8 mouse cellular contexts compared by ENCODE assay signal in the genomic region with DNA sequence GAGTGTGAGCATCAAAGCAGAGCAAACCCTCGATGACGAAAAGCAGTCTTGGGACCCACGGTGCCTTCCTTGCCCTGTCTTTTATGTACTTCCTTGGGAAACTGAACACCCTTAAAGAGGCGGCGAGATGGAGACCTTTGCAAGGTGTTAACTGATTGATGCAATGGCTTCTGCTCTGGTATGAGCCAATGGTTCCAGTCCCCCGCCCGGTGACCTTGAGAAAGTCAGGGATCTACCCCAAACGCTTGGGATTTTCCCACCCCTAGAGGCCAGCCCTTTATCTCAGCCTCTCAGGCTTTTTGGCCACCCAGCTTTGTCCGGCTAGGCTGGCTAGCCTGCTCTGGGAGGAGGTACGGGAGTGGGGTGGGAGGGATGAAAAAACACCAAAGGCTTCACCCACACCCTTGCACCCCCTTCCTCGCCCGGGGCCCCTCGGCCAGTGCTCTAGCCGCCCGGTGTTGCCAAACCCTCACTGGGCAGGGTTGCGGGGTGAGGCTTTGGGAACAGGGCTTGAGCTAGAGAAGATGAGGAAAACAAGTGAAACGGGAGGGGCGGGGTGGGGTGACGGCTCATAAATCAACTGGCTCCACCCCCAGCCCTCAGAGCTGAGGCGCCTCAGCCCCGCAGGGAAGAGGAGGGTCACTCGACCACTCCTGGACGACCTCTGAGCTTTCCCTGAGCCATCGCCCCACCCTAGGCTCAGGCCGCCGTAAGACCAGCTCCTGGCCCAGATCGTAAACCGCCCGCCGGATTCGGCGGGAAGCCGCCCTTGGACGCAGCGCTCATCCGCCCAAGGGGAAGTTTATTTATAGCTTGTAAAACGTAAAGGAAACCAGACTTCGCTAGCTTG.
A peak's percentile ranks its signal among the peaks of the same experiment; 100 is the strongest.
DNase-seq lines count a peak whose midpoint lies in the region; ATAC-seq and TF ChIP-seq lines count a peak whose summit lies in the region.

No protein-coding gene starts in this region.

- peak; percentile 58 for TF ChIP-seq POLR2A in CH12.LX (IDR thresholded peaks at IDR 0.05; ENCODE audit: low read depth, low read length)
- peak; percentile 74; the same call in 1 of the 2 replicates for TF ChIP-seq POLR2A in bone marrow, adult 2 months (IDR thresholded peaks at IDR 0.05; ENCODE audit: borderline replicate concordance, control insufficient read depth, low read depth, low read length)
- no peak for TF ChIP-seq POLR2A in liver, adult 2 months (IDR thresholded peaks at IDR 0.05; ENCODE audit: extremely low read depth, insufficient read depth, low read length)

- DNase-seq in CH12.LX (ENCODE audit: extremely low read depth): no peak
- peak; percentile 48 for DNase-seq in gastrocnemius, adult 18-20 months (ENCODE audit: low spot score)
- DNase-seq in hindbrain, embryonic 14.5 days (ENCODE audit: low spot score): no peak
- no peak for DNase-seq in liver, adult 2 months (ENCODE audit: extremely low read depth, low read depth, low spot score)
- DNase-seq in midbrain, postnatal 0 days (ENCODE audit: low spot score): no peak
- DNase-seq in thymus, postnatal 25 days: peak; percentile 57
- DNase-seq in left cerebral cortex, postnatal 14 days (ENCODE audit: low spot score in 2 of 2): no peak

- H3K9ac ChIP-seq in CH12.LX (ENCODE audit: insufficient read depth, low read depth): peak overlapping the region; percentile 86
- peak overlapping the region; percentile 67 for H3K9ac ChIP-seq in hindbrain, embryonic 14.5 days
- no peak overlapping the region; the same call in 1 of the 2 replicates for H3K9ac ChIP-seq in liver, adult 2 months (ENCODE audit: low read depth, low read length)
- no peak overlapping the region for H3K9ac ChIP-seq in midbrain, postnatal 0 days (replicated peaks; ENCODE audit: low read length, poor library complexity, severe bottlenecking)

- no peak for TF ChIP-seq CTCF in CH12.LX (conservative IDR thresholded peaks at IDR 0.05 in 1 of 2, IDR thresholded peaks at IDR 0.05 in 1 of 2; ENCODE audit: low read depth in 2 of 2, low read length in 2 of 2)
- TF ChIP-seq CTCF in bone marrow, adult 2 months (IDR thresholded peaks at IDR 0.05; ENCODE audit: control insufficient read depth, insufficient read depth, low read length): no peak
- TF ChIP-seq CTCF in liver, adult 2 months (IDR thresholded peaks at IDR 0.05; ENCODE audit: low read depth, low read length): no peak
- no peak for TF ChIP-seq CTCF in midbrain, postnatal 0 days (IDR thresholded peaks at IDR 0.05)

- TF ChIP-seq EP300 in CH12.LX (IDR thresholded peaks at IDR 0.05; ENCODE audit: low read length): no peak

- 7% methylated on average over 38 of the region's 38 CpGs for WGBS in bone marrow, adult 2 months
- 7% methylated on average over 35 of the region's 38 CpGs for WGBS in hindbrain, embryonic 14.5 days
- WGBS in liver, adult 2 months: 17% methylated on average over 34 of the region's 38 CpGs
- WGBS in midbrain, postnatal 0 days: 15% methylated on average over 34 of the region's 38 CpGs

- H3K4me2 ChIP-seq in CH12.LX (ENCODE audit: insufficient read depth, low read depth, poor library complexity, severe bottlenecking): peak overlapping the region; percentile 34
- H3K4me2 ChIP-seq in hindbrain, embryonic 14.5 days (replicated peaks): peak overlapping the region; percentile 79
- peak overlapping the region; percentile 60 for H3K4me2 ChIP-seq in midbrain, postnatal 0 days (ENCODE audit: low read depth, low read length, poor library complexity, severe bottlenecking)

- dilution Hi-C loops in CH12.LX (cut with MboI; ENCODE audit: extremely low pct_ligation_motif_present, extremely low pct_unique_long_range_greater_than_20kb, low sequenced_read_pairs): no loop called here

- in situ Hi-C loops in CH12.LX (cut with MboI; ENCODE audit: low pct_ligation_motif_present, low pct_unique_long_range_greater_than_20kb, low sequenced_read_pairs): loop anchor here (10.0 to 25.0 kb wide), 3 partner anchors 121 to 368 kb away; no protein-coding TSS in a partner anchor

- H3K4me1 ChIP-seq in CH12.LX (ENCODE audit: control insufficient read depth in 1 of 2, insufficient read depth in 2 of 2): peaks cover 17 to 31% of the 10 kb centered on the region in 2 experiments
- peaks cover 2% of the 10 kb centered on the region; the same call in 1 of the 2 replicates for H3K4me1 ChIP-seq in bone marrow, adult 2 months (ENCODE audit: control insufficient read depth, insufficient read depth, low read length)
- peaks cover 43% of the 10 kb centered on the region for H3K4me1 ChIP-seq in hindbrain, embryonic 14.5 days (replicated peaks; ENCODE audit: control insufficient read depth, insufficient read depth, low read length)
- peaks cover 3% of the 10 kb centered on the region; the same call in 1 of the 2 replicates for H3K4me1 ChIP-seq in liver, adult 2 months (ENCODE audit: control insufficient read depth, insufficient read depth, low read length)
- no peaks in the 10 kb centered on the region for H3K4me1 ChIP-seq in midbrain, postnatal 0 days (ENCODE audit: insufficient read depth, low read length)

- no peaks in the 10 kb centered on the region for H3K79me2 ChIP-seq in CH12.LX (replicated peaks; ENCODE audit: control insufficient read depth, extremely low read depth, insufficient read depth, poor library complexity, severe bottlenecking)
- H3K79me2 ChIP-seq in liver, adult 2 months (ENCODE audit: control insufficient read depth, insufficient read depth, low read length): no peaks in the 10 kb centered on the region

- intact Hi-C loops in left cerebral cortex, postnatal 14 days (cut with DNase I): loop anchor here (10.0 kb wide), 2 partner anchors 149 to 201 kb away; no protein-coding TSS in a partner anchor

- no peak for TF ChIP-seq RAD21 in CH12.LX (IDR thresholded peaks at IDR 0.05; ENCODE audit: low read depth, low read length)

- no peaks in the 10 kb centered on the region for H3K9me3 ChIP-seq in CH12.LX (replicated peaks; ENCODE audit: low read length)
- no peaks in the 10 kb centered on the region for H3K9me3 ChIP-seq in hindbrain, embryonic 14.5 days (ENCODE audit: control insufficient read depth, low read length)
- no peaks in the 10 kb centered on the region for H3K9me3 ChIP-seq in midbrain, postnatal 0 days (ENCODE audit: low read length)

- no peaks in the 10 kb centered on the region for H3K36me3 ChIP-seq in CH12.LX (replicated peaks in 1 of 2; ENCODE audit: control insufficient read depth in 1 of 2, insufficient read depth in 1 of 2, low read length in 1 of 2)
- H3K36me3 ChIP-seq in hindbrain, embryonic 14.5 days (replicated peaks; ENCODE audit: control insufficient read depth, insufficient read depth): no peaks in the 10 kb centered on the region
- no peaks in the 10 kb centered on the region for H3K36me3 ChIP-seq in liver, adult 2 months (ENCODE audit: control insufficient read depth, insufficient read depth, low read length)
- no peaks in the 10 kb centered on the region for H3K36me3 ChIP-seq in midbrain, postnatal 0 days (ENCODE audit: insufficient read depth, low read length)

- ATAC-seq in hindbrain, embryonic 14.5 days (ENCODE audit: low FRiP score): no peak; the same call in 1 of the 2 replicates
- ATAC-seq in midbrain, postnatal 0 days (ENCODE audit: low FRiP score): no peak

- peak overlapping the region; percentile 91 for H3K27ac ChIP-seq in CH12.LX (ENCODE audit: insufficient read depth, low read depth)
- H3K27ac ChIP-seq in bone marrow, adult 2 months (ENCODE audit: control insufficient read depth, insufficient read depth, low read depth, low read length, poor library complexity): peak overlapping the region; percentile 97
- H3K27ac ChIP-seq in hindbrain, embryonic 14.5 days: peak overlapping the region; percentile 93
- peak overlapping the region; percentile 46; the same call in 1 of the 2 replicates for H3K27ac ChIP-seq in liver, adult 2 months (replicated peaks; ENCODE audit: insufficient read depth, low read depth, low read length)
- peak overlapping the region; percentile 65 for H3K27ac ChIP-seq in midbrain, postnatal 0 days (ENCODE audit: low read depth, low read length)

- no peaks in the 10 kb centered on the region for H3K27me3 ChIP-seq in CH12.LX (replicated peaks)
- peaks cover 66% of the 10 kb centered on the region for H3K27me3 ChIP-seq in hindbrain, embryonic 14.5 days (ENCODE audit: control insufficient read depth, insufficient read depth, low read length)
- H3K27me3 ChIP-seq in liver, adult 2 months (ENCODE audit: control insufficient read depth, insufficient read depth, low read length): no peaks in the 10 kb centered on the region
- peaks cover 15% of the 10 kb centered on the region for H3K27me3 ChIP-seq in midbrain, postnatal 0 days (ENCODE audit: insufficient read depth, low read length)

- H3K4me3 ChIP-seq in CH12.LX (replicated peaks in 1 of 3; ENCODE audit: low read depth in 2 of 3, low read length in 2 of 3, poor library complexity in 1 of 3): peak overlapping the region in 2 of 3 experiments; percentile 50 to 61
- peak overlapping the region; percentile 75 for H3K4me3 ChIP-seq in bone marrow, adult 2 months (replicated peaks; ENCODE audit: control insufficient read depth, low read depth, low read length)
- H3K4me3 ChIP-seq in hindbrain, embryonic 14.5 days (replicated peaks; ENCODE audit: low read length): peak overlapping the region; percentile 37; the same call in 1 of the 2 replicates
- H3K4me3 ChIP-seq in liver, adult 2 months (ENCODE audit: insufficient read depth, low read depth, low read length): peak overlapping the region; percentile 98; the same call in 1 of the 2 replicates
- peak overlapping the region; percentile 39; the same call in 1 of the 2 replicates for H3K4me3 ChIP-seq in midbrain, postnatal 0 days (ENCODE audit: low read depth, low read length)

TF ChIP-seq in CH12.LX, 34 proteins besides CTCF, POLR2A, EP300 and RAD21:
- no peak; the same call in 1 of the 2 replicates for TF ChIP-seq SMC3 (IDR thresholded peaks at IDR 0.05; ENCODE audit: low read depth, low read length)
- no peak for TF ChIP-seq UBTF (IDR thresholded peaks at IDR 0.05; ENCODE audit: low read depth, low read length)
- no peak for TF ChIP-seq MYC (IDR thresholded peaks at IDR 0.05; ENCODE audit: low read depth, low read length)

Comparison
In these comparisons a context has a peak if more than half of its experiments do, and no peak if none do; other contexts are left out.
1. DNase-seq: peak in gastrocnemius, adult 18-20 months (single experiment) and thymus, postnatal 25 days (single experiment); none in CH12.LX (single experiment), hindbrain, embryonic 14.5 days (single experiment), liver, adult 2 months (single experiment), midbrain, postnatal 0 days (single experiment) and left cerebral cortex, postnatal 14 days (0 of 2).
2. H3K27ac ChIP-seq: peak in every context shown above with its lines; median percentile 97 in bone marrow, adult 2 months; 93 in hindbrain, embryonic 14.5 days; 91 in CH12.LX; 65 in midbrain, postnatal 0 days; 46 in liver, adult 2 months.
3. H3K4me3 ChIP-seq: peak in every context shown above with its lines; median percentile 98 in liver, adult 2 months; 75 in bone marrow, adult 2 months; 56 in CH12.LX; 39 in midbrain, postnatal 0 days; 37 in hindbrain, embryonic 14.5 days.
4. H3K9ac ChIP-seq: peak in CH12.LX (single experiment) and hindbrain, embryonic 14.5 days (single experiment); none in liver, adult 2 months (single experiment) and midbrain, postnatal 0 days (single experiment).
5. Peak in every context shown above with its lines, with median percentiles within 50 percentile points of each other: H3K4me2 ChIP-seq.